Mouse (Mus musculus) kidney, adult 2 months (tissue): ENCODE measurements around the gene Kctd11. TPM values are rescaled to one million over a fixed set of nuclear protein-coding genes. Genes with fewer than 3 reads are reported as not detected.
"Not testable (repeated sequence)": the region's sequence is repeated elsewhere in the genome, so short reads cannot be mapped to it uniquely, and the experiment has no call there.

Source experiments
- DNase-seq: peaks from one replicate; pipeline ENCODE4 v3.0.0; 2021
- H3K27ac ChIP-seq: fragments of 200-500 bp; 2 replicates; pipeline ENCODE4 v1.5.1; 2012; ENCODE audit warnings: low read depth, low read length, control low read depth, inconsistent platforms; ENCODE audit not compliant: insufficient read depth
- H3K27me3 ChIP-seq: fragments of 200-500 bp; replicated peaks from 2 replicates; pipeline ENCODE4 v1.6.1; 2012; ENCODE audit warnings: mild to moderate bottlenecking, moderate library complexity, low read length, inconsistent platforms; ENCODE audit not compliant: control insufficient read depth, insufficient read depth
- H3K36me3 ChIP-seq: fragments of 200-500 bp; 2 replicates; pipeline ENCODE4 v1.6.1; 2012; ENCODE audit warnings: mild to moderate bottlenecking, moderate library complexity, low read length, inconsistent platforms; ENCODE audit not compliant: control insufficient read depth, insufficient read depth
- H3K4me1 ChIP-seq: fragments of 200-500 bp; 2 replicates; pipeline ENCODE4 v1.6.1; 2011; ENCODE audit warnings: low read length; ENCODE audit not compliant: control insufficient read depth, insufficient read depth
- H3K4me3 ChIP-seq: fragments of 200-500 bp; 2 replicates; pipeline ENCODE4 v1.5.1; 2011; ENCODE audit warnings: mild to moderate bottlenecking, low read depth, low read length, control low read depth; ENCODE audit not compliant: insufficient read depth
- CTCF ChIP-seq: fragments of 200-500 bp; conservative IDR thresholded peaks from 2 replicates; pipeline ENCODE4 v1.5.1; 2011; ENCODE audit warnings: low read depth, mild to moderate bottlenecking, control low read depth, low read length, moderate library complexity, mixed read lengths; ENCODE audit not compliant: insufficient read depth, insufficient read length
- POLR2A ChIP-seq: fragments of 200-500 bp; IDR thresholded peaks from one replicate; pipeline ENCODE4 v1.6.1; 2011; ENCODE audit warnings: low read depth, low read length, control low read depth
- WGBS: fragments of 180-500 bp; shearing (Covaris S2); methylation state at CpG from one replicate; pipeline ENCODE4 v1.1.7; 2018; 5-methylcytosine and 5-hydroxymethylcytosine counted together
- polyA plus RNA-seq: library from polyadenylated mRNA; depleted of rRNA; stranded (reverse); fragments of >200 nt; gene quantifications from 2 replicates; pipeline ENCODE4 v1.2.3, GENCODE M21; 2012; rRNA removed

Gene Kctd11
- polyA plus RNA-seq, result 4.8 TPM in 2 replicates

DNA sequence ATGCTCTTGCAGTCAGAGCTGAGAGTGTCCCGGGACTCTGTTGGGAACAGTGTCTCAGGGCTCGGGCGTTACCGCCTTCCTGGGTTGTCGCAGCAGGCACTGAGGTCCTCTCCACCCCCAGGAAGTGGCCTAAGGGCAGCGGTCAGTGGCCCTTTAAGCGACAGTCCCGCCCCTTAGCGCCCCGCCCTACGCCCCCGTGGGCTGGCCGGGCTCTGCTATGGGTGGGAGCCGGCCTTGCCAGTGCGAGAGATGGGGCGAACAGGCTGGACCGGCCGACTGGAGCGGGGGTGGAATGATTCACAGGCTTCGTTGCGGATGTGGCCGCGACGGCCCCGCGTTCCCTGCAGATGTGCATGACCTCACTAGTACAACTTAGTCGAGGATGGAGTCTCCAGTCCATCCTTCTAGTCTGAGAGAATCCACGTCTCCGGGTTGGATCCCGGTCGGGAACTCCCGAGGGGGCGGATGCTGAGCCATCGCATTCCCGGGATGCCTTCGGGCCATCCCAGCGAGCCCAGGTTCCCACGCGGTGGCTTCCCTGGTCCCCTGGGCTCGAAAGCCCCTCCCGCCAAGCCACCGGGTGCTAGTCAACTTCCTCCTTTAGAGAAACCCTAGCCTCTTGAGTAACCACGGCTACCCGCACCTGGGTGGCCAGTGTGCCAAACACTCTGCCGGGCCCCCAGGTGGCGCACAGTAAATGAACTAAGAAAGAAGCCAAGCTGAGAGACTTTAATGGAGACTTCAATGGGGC, at the start of gene Kctd11:
Gene Kctd11 (minus strand): TSS at position 554 of the 751 bp plus-strand sequence.
- Histone ChIP-seq H3K4me1 (peaks cover 14% of the 10 kb centered on the region; the same call in 1 of the 2 replicates), H3K4me3 (peak within 1 kb of the TSS; percentile 73), H3K36me3 (no peaks in the 10 kb centered on the region), H3K27ac (peak within 1 kb of the TSS; percentile 92), H3K27me3 (no peaks in the 10 kb centered on the region)
- WGBS, result under 1% methylated on average over 46 of the region's 46 CpGs
- DNase-seq, result peak; percentile 96
- TF ChIP-seq CTCF (peak; percentile 29; the same call in 1 of the 2 replicates), POLR2A (peak; percentile 56)

DNA sequence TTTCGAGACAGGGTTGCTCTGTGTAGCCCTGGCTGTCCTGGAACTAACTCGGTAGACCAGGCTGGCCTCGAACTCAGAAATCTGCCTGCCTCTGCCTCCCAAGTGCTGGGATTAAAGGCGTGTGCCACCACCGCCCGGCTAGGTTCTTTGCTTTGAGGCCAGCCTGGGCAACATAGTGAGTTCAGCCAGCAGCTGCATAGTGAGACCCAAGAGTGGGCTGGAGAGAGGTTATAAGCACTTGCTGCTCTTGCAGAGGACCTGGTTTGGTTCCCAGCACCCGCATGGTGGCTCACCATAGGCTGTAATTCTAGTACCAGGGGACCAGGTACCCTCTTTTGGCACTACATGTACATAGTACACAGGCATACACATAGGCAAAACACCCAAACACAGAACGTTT, 49.0 kb upstream of the Kctd11 start:
- 90% methylated on average over 8 of the region's 8 CpGs for WGBS
- not testable (repeated sequence) for H3K27ac ChIP-seq, H3K36me3 ChIP-seq, H3K27me3 ChIP-seq, H3K4me3 ChIP-seq, DNase-seq, H3K4me1 ChIP-seq

DNA sequence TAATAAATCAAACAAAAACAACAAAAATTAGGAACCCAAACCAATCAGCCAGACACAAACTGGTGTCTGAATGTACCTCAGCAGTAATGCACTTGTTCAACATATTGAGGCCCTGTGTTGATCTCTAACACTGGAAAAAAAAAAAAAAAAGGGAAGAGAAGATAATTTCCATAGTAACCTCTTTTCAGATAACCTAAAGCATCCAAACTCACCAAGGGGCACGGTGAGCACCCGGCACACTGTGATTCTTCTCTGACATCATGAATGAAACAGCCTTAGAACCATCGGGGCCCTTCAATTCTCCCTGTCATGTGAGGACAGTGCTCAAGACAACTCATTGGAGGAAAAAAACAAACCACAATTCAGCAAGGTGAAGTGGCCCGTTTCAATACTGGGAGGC, 48.5 kb upstream of the Kctd11 start:
- no peaks in the 10 kb centered on the region for H3K27me3 ChIP-seq
- DNase-seq, result no peak
- H3K4me1 ChIP-seq, result no peaks in the 10 kb centered on the region; the same call in 1 of the 2 replicates
- no peak overlapping the region for H3K4me3 ChIP-seq
- no peaks in the 10 kb centered on the region for H3K36me3 ChIP-seq
- 80% methylated on average over 4 of the region's 4 CpGs for WGBS
- H3K27ac ChIP-seq, result no peak overlapping the region
- TF ChIP-seq POLR2A (no peak), CTCF (no peak)

DNA sequence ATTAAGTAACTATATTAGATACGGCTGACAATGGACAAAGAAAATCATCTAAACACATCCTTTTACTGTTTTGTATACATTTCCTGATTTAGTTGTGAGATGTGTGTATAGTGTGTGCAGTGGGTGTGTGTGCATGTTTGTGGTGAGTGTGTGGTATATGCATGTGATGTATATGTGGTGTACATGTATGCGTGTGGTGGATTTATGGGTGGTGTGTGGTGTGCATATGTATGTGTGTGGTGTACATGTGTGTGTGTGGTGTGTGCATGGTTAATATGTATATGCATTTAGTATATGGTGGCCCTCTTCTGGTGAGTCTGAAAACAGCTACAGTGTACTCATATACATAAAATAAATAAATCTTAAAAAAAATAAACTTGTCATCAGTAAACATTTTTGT, 46.3 kb upstream of the Kctd11 start:
- 98% methylated on average over 2 of the region's 2 CpGs for WGBS
- no peak for DNase-seq
- H3K36me3 ChIP-seq, result no peaks in the 10 kb centered on the region
- H3K27me3 ChIP-seq, result no peaks in the 10 kb centered on the region
- H3K4me1 ChIP-seq, result peaks cover 3% of the 10 kb centered on the region; the same call in 1 of the 2 replicates
- H3K4me3 ChIP-seq, result no peak overlapping the region
- H3K27ac ChIP-seq, result no peak overlapping the region
- TF ChIP-seq POLR2A, result no peak
- no peak for TF ChIP-seq CTCF

DNA sequence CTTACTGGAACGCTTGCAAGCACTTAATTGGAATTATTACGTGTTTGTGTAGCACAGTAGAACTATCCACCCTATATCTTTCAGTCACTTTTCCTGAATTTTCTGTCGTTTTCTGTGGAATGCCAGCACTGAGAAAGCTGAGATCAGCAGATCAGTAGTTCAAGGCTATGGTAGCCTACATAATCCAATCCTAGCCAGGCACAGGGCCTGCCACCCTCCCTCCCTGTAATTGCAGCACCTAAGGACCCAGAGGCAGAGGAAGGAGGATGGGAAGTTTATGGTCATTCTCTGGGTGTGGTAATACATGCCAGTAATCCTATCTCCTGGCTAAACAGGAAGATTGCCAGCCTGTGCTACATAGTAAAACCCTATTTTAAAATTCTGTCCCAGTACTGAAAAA, 41.6 kb upstream of the Kctd11 start:
- H3K4me1 ChIP-seq, result peaks cover 6% of the 10 kb centered on the region; the same call in 1 of the 2 replicates
- H3K4me3 ChIP-seq, result no peak overlapping the region
- WGBS, result 53% methylated on average over 3 of the region's 3 CpGs
- H3K27ac ChIP-seq, result peak overlapping the region; percentile 20; the same call in 1 of the 2 replicates
- no peaks in the 10 kb centered on the region for H3K27me3 ChIP-seq
- no peak for TF ChIP-seq CTCF
- TF ChIP-seq POLR2A, result no peak
- DNase-seq, result no peak
- H3K36me3 ChIP-seq, result peaks cover 2% of the 10 kb centered on the region; the same call in 1 of the 2 replicates

DNA sequence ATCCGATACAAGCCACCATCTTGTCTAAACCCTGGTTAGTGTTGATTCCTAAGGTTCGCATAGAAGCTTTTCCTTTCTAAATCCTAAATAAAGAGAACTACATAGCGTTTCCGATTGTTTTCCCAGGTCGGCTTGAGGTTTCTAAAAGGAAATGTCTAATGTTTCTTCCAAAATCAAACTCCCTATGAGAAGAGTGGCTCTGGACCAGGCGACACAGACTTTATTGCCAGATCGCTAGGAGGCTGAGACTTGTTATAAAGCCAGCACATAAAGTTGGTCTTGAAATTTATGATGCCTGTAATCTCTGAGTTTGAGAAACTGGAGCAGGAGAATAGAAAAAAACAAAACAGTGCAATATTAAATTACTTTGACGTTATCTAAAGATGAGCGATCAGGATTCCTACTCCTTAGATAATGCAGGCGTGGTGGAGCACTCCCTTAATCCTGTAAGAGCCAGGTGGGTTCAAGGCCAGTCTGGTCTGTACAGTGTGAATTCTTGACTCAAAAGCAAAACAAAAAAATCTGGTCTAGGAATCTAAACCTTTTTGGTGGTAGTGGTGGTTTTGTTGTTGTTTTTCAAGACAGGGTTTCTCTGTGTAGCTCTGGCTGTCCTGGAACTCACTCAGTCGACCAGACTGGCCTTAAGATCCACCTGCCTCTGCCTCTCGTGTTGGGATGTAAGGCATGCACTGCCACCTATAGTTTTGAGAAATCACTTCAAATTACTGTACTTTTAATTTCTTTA, 41.0 kb upstream of the Kctd11 start:
- Histone ChIP-seq H3K4me1 (peaks cover 6% of the 10 kb centered on the region; the same call in 1 of the 2 replicates), H3K27ac (peak overlapping the region; percentile 93), H3K36me3 (peaks cover 4% of the 10 kb centered on the region; the same call in 1 of the 2 replicates), H3K27me3 (no peaks in the 10 kb centered on the region), H3K4me3 (peak overlapping the region; percentile 56)
- DNase-seq, result no peak
- TF ChIP-seq POLR2A (no peak), CTCF (no peak)
- 5% methylated on average over 12 of the region's 12 CpGs for WGBS
